Mouse (Mus musculus): ENCODE data around the gene Itpkc.

Itpkc gene

DNA sequence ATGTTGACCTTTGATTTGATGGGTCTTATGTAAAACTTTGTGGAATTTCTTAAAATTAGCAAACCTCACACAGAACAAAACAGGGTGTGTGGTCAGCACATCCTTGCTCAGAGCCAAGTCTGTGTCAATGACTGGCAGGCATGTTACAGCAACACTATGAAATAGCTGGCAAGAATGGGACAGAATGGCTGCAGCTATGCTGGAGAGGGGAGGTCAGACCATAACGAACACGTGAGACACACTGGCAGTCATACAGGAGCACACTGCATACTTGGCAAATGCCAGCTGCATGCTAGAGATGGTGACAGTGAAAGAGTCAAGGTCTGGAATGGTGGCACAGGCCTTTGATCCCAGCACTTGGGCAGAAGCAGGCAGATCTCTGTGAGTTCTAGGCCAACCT is 7.3 kb upstream of the Itpkc start:
- DNase-seq = no peak

DNA sequence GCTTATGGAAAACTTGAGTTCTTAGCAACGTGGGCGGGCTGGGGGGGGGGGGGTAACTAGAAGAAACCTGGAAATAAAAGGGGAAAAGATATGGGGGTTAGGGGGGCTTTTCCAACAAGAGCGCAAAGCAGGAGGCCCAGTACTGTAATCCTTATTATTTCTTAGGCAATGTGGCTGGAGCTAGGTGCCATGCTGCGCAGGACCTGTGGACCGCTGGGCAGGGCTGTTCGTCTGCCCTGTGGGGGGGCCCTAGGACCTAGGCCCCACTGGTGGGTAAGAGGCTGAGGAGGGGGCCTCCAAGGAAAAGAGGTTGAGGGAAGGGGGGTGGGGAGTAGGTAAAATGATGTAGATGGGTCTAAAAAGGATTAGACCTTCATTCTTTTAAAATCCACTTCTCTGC is 4.8 kb upstream of the Itpkc start:
- peak in 1 of 2 experiments; percentile 33 for DNase-seq

GRCm38 (mm10) chr7:27232781-27233281 is 4.4 kb upstream of the Itpkc start, which contains the start of gene Coq8b:
Gene Coq8b, plus strand, starts transcription at chr7:27233023.
- peak; percentile 93 to 94 for DNase-seq

DNA sequence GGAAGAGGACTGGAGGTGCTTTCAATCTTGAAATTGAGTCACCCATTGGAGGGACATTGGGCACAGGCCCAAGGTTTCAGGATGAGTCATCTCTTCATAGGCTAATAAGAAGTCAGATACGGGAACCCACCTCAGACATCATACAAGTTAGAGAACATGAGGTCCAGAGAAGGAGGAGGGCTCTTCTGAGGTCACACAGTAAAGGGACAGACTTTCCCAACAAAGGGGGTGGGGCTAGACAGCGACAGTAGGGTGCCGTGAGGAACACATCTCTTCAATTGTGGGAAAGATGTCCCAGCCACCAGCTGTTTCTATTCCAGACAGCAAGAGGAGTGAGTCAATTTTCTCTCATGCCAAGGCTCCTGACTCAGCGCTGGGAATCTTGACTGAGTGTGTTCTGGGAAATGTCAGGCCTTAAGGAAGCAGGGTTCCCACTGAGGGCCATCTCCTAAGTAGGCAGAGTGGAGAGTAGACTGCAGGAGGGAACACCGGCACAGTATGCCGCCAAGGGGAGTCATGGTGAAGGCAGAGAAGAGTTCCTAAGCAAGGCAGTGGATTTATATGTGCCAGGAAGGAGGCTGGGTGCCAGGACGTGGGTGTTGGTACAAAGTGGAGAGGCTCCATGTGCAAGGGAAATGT is 3.4 kb upstream of the Itpkc start:
- DNase-seq = peak in 1 of 2 experiments; percentile 39

- peak in 1 of 2 experiments; percentile 17 for DNase-seq
Observed at GRCm38 (mm10) chr7:27230781-27231180, 2.3 kb upstream of the Itpkc start.

DNA sequence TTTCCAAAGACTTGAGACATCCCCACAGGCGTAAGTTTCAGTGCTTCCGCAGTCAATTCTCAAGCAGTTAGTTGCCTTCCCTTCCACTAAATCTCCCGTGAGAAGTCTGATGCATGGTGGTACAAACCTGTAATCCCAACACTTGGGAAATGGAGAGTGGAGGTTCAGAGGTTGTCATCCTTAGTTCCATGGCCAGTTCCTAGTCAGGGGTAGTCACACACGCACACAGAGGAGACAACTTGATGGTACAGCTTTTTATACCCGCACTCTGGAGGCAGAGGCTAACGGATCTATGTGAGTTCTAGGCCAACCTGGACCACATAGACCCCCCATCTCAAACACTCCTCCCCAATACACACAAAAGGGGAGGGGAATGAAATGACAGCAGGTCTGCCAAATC is 404 bp upstream of the Itpkc start:
- DNase-seq = no peak

DNA sequence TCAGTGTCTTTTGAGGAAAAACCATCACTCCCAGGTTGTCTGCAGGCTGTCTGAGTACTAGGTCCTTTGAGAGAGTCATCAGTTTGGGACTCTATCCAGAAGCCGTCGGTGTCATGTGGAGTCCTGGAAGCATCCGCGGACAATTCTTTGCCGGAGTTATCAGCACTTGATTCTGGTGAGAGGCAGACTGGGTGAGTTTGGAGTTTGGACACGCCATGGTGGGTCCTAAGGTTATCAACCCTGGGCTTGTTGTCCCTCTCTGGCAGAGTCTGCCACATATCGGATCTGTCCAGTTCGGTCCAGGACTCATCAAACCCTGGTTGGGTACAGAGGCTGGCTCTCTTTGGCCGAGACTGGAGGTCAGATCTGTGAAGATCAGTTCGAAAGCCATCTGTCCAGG is 785 bp downstream of the Itpkc start:
- peak; percentile 72 to 74 for DNase-seq

DNA sequence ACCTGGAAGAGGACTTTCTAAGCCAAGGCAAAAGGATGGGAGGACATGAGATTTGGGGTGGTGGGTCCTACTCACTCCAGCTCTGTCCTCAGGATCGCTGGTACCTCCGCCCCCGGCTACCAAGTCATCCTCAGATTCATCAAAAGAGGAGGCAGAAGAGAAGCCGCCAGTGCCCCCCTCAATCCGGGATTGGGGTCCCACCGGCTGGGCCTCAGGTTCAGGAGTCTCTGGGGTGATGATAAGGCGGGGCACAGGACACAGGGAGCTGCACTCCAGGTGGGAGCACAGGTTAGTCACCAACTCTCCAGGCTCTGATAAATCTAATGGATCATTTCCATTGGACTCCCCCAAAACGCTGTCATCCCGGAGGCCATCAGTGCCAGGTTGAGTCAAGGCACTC is 1.2 kb downstream of the Itpkc start:
- DNase-seq = no peak

- peak in 1 of 2 experiments; percentile 33 for DNase-seq
Observed at GRCm38 (mm10) chr7:27224877-27225575, 3.4 kb downstream of the Itpkc start.

DNA sequence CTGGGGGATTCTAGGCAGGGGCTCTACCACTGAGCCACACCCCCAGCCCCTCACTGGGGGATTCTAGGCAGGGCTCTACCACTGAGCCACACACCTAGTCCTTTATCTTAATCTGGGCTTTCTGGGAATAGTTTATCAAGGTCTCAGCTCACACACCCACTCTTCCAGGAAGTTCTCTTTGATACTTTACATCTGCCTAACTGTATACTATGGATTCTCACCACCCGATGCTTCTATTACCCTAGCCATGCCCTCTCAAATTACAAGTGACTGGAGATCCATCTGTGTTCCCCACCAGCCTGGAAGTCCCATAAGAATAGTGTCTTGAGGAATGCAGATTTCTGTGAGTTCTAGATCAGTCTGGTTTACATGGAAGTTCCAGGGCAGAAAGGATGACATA is 5.9 kb downstream of the Itpkc start:
- DNase-seq = no peak

DNA sequence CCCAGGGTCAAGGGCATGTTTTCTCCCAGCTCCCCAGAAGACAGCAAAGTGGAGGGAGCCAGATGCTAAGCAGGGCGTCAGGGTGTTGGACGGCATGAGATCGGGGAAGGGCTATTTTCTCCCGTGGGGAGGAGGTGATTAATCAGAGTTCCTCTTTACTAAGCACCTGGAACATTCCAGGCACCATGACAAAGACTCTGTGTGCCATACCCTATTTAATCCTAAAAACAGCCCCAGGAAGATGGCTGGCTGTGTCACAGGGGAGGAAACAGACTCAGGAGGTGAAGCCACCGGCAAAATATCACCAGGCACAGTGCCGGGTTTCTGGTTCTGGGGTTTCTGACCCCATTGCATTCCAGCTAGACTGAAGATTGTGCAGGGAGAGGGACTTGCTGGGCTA is 6.5 kb downstream of the Itpkc start:
- DNase-seq = no peak

GRCm38 (mm10) chr7:27219937-27220336 is 8.5 kb downstream of the Itpkc start:
- DNase-seq = no peak

DNA sequence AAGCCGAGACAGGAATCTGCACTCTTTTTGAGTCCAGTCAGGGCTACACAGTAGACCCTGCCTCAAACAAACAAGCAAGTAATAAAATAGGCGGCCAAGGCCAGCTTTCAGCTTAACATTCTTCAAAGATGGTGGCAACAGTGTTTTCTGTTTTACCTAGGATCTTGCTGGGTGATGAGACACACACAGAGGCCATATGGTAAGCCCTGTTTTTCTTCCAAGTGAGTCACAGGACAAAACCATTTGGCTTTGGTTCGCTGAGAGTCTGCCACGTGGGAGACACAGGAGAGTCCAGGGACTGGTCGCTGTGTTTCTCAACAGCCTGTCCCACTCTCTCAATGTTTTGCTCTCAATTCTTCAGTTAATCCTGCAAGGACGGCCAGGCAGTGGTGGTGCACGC is 9.9 kb downstream of the Itpkc start:
- peak; percentile 62 to 73 for DNase-seq

GRCm38 (mm10) chr7:27212626-27213025 is 15.8 kb downstream of the Itpkc start:
- DNase-seq = no peak

GRCm38 (mm10) chr7:27203730-27204449 is 24.6 kb downstream of the Itpkc start:
- DNase-seq = peak; percentile 53 to 56

GRCm38 (mm10) chr7:27198779-27199178 is 29.7 kb downstream of the Itpkc start:
- DNase-seq = no peak

DNA sequence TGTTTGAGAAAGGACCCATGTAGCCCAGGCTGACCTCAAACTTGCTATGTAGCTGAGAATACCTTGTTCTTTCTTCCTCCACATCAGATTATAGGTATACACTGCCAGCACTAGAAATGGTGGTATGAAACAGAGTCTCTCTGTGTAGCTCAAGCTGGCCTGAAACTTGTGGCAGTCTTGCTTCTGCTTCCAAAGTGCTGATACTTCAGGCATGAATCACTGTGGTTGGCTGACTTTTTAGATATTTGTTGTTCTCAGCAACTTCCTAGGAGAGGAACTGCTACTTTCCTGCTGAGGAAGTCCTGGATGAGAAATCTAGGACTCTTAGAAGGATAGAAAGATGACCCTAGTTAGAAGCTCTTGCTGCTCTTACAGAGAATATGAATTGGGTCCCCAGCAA is 30.1 kb downstream of the Itpkc start:
- no peak for DNase-seq

- no peak for DNase-seq
Observed at GRCm38 (mm10) chr7:27197634-27198033, 30.8 kb downstream of the Itpkc start.

GRCm38 (mm10) chr7:27197136-27197535 is 31.3 kb downstream of the Itpkc start:
- no peak for DNase-seq

DNA sequence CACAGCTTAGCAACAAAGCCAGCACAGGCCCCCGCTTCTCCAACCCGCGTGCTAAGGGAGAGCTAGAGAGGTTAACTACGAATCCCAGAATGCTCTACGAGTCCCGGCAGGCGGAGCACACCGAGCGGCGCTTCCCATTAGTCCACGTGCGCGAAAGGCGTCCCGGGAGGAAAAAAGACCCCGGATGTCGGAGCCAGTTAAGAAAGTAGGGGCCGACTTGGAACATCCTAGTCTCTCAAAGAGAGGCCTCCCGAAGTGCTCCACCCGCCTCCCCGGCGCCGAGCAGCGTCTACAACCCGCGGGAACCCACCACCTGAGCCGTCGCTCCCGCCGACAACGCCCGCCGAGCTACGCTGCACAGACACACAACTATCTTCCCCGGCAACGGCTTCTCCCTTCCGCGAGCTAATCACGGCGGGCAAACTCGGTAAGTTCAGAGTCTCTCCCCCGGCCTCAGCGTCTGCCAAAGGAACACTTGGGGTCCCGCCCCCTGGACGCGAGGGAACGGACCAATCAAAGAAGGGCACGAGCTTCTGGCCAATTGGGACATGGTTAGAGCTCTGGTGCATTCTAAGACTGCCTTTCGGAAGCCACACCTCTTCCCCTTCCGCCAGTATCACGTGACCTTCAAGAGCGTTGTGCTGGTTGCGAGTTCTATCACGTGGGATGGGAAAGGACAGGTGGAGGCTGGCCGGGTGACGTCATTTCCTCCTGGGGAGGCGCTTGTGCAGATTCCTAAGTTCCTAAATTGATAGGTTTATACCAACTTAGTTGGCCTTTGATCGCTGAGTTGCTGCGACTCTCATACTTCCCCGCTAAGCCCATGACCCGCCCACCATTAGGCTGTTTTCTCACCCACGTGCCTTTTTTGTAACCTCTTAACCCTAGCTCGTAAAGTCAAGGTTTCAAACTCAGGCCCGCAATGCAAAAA is 32.5 kb downstream of the Itpkc start, which contains the start of the genes BC024978 and Snrpa:
Gene BC024978, plus strand, starts transcription at position 101 of the 931 bp plus-strand sequence.
Gene Snrpa, minus strand, starts transcription at position 591 of the 931 bp plus-strand sequence.
- peak; percentile 96 to 97 for DNase-seq

GRCm38 (mm10) chr7:27193731-27194130 is 34.7 kb downstream of the Itpkc start:
- no peak for DNase-seq

DNA sequence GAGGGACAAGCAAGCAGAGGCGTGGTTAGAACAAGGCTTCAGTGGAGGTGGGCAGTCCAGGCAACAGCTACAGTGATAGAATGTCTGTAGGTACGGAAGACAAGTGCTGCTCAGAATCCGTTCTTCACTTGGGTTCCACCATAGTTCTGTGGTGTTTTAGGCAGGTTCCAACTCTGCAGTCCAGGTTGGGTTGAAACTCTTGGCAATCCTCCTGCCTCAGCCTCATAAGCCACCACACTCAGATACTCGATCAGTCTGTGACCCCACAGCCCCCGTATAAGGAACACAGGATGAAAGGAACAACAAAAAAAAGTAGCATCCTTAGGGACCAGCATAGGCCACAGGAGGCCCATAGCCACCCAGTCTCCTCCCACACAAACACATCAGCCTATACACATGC is 36.0 kb downstream of the Itpkc start:
- no peak for DNase-seq
